Mouse (Mus musculus): ENCODE data around the gene Tnfrsf18.

DNA sequence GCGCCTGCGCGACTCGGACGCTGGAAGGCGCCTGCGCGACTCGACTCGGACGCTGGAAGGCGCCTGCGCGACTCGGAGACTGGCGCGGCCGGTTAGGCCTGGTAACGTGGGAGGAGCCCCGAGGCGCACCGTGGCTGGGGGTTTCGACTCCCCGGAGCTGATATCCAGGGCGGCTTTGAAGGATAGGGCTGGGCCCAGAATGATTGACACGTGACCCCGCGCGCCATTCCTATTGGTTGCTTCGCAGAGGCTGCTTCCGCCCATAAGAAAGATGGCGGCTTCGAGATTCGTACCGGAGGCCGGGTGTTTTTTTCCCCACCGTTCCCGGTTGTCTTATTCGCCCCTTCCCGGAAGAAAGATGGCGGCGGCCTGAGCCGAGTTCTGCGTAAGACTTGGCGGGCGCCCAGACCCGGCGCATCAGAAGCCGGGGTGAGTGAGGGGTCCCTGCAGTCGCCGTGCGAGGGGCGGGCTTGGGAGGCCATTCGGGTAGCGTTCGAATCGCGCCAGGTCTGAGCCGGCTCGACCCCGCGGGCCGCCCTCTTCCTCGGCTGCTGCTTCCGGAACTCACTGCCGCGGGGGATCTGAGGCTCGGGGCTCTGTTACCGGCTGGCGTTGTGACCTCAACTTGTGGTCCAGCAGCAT lies 32.9 kb upstream of the Tnfrsf18 start:
- TF ChIP-seq CTCF (IDR thresholded peaks at IDR 0.05; ENCODE audit: low read depth) (peak; percentile 14; the same call in 1 of the 2 replicates), EP300 (IDR thresholded peaks at IDR 0.05; ENCODE audit: low read depth) (peak; percentile 66)
